Mouse (Mus musculus) CH12.LX (cell line): ENCODE results near the gene Oxsr1. TPM values are rescaled to one million over a fixed set of nuclear protein-coding genes. Genes with fewer than 3 reads are reported as not detected.
A peak's percentile ranks its signal among the peaks of the same experiment; 100 is the strongest.

Experiments used
- DNase-seq: peaks from one replicate; pipeline ENCODE4 v3.0.0-alpha.2; 2013; ENCODE audit errors: extremely low read depth
- H3K27ac ChIP-seq: 2 replicates; pipeline ENCODE4 v1.5.1; 2012; ENCODE audit warnings: low read depth, mild to moderate bottlenecking, control low read depth, moderate library complexity; ENCODE audit not compliant: insufficient read depth
- H3K27me3 ChIP-seq: replicated peaks from 2 replicates; pipeline ENCODE3; 2012; ENCODE audit warnings: inconsistent platforms
- H3K36me3 ChIP-seq, 2 experiments: replicated peaks in 1 of 2; 2 replicates each; pipeline versions ENCODE3 to v1.6.1; 2012; ENCODE audit warnings: inconsistent platforms in 1 of 2, low read length in 1 of 2, mild to moderate bottlenecking in 1 of 2, mixed read lengths in 1 of 2, moderate library complexity in 1 of 2; ENCODE audit not compliant: control insufficient read depth in 1 of 2, insufficient read depth in 1 of 2
- H3K4me1 ChIP-seq, 2 experiments: 2 replicates each; pipeline ENCODE4 v1.6.1; 2012; ENCODE audit warnings: inconsistent platforms in 1 of 2, moderate library complexity in 1 of 2; ENCODE audit not compliant: insufficient read depth in 2 of 2, control insufficient read depth in 1 of 2
- H3K4me2 ChIP-seq: 2 replicates; pipeline ENCODE4 v1.6.1; 2012; ENCODE audit warnings: low read depth, mild to moderate bottlenecking, control low read depth; ENCODE audit not compliant: poor library complexity, insufficient read depth, severe bottlenecking
- H3K4me3 ChIP-seq, 3 experiments: fragments of 150-350 bp in 1 of 3; sonication (generic) in 1 of 3; replicated peaks in 1 of 3; 2 replicates each; pipeline versions ENCODE3 to v1.5.1; 2011 to 2012; ENCODE audit warnings: low read depth in 2 of 3, low read length in 2 of 3, mild to moderate bottlenecking in 2 of 3, moderate library complexity in 2 of 3, control low read depth in 1 of 3, improper control_type of control experiment in 1 of 3, inconsistent platforms in 1 of 3, mixed read lengths in 1 of 3; ENCODE audit not compliant: poor library complexity in 1 of 3
- H3K79me2 ChIP-seq: replicated peaks from 2 replicates; pipeline ENCODE4 v1.6.1; 2012; ENCODE audit warnings: mild to moderate bottlenecking, moderate library complexity; ENCODE audit not compliant: control insufficient read depth, poor library complexity, insufficient read depth, severe bottlenecking; ENCODE audit errors: extremely low read depth
- H3K9ac ChIP-seq: 2 replicates; pipeline ENCODE4 v1.6.1; 2012; ENCODE audit warnings: low read depth, mild to moderate bottlenecking, control low read depth, moderate library complexity; ENCODE audit not compliant: insufficient read depth
- H3K9me3 ChIP-seq: replicated peaks from 2 replicates; pipeline ENCODE3; 2012; ENCODE audit warnings: low read length, inconsistent platforms, mixed read lengths
- BHLHE40 ChIP-seq: IDR thresholded peaks from 2 replicates; pipeline ENCODE4 v1.6.1; 2011; ENCODE audit warnings: mild to moderate bottlenecking, low read depth, low read length, improper control_type of control experiment
- CHD2 ChIP-seq: IDR thresholded peaks from 2 replicates; pipeline ENCODE4 v1.6.1; 2011; ENCODE audit warnings: low read length, improper control_type of control experiment
- CTCF ChIP-seq, 2 experiments: IDR thresholded peaks in 1 of 2; conservative IDR thresholded peaks in 1 of 2; 2 replicates each; pipeline ENCODE4 v1.5.1; 2011 to 2012; ENCODE audit warnings: low read depth in 2 of 2, low read length in 2 of 2, improper control_type of control experiment in 1 of 2, inconsistent platforms in 1 of 2, mild to moderate bottlenecking in 1 of 2, moderate library complexity in 1 of 2
- GABPA ChIP-seq: IDR thresholded peaks from 2 replicates; pipeline ENCODE4 v1.6.1; 2012; ENCODE audit warnings: low read depth, low read length, improper control_type of control experiment, inconsistent platforms; ENCODE audit not compliant: insufficient replicate concordance
- IRF4 ChIP-seq: IDR thresholded peaks from 2 replicates; pipeline ENCODE4 v1.6.1; 2014; ENCODE audit warnings: low read depth, mild to moderate bottlenecking, inconsistent platforms, low read length, improper control_type of control experiment
- JUN ChIP-seq: IDR thresholded peaks from 2 replicates; pipeline ENCODE4 v1.6.1; 2011; ENCODE audit warnings: low read depth, mild to moderate bottlenecking, low read length, improper control_type of control experiment, moderate library complexity; ENCODE audit not compliant: insufficient read depth
- MAX ChIP-seq: IDR thresholded peaks from 2 replicates; pipeline ENCODE4 v1.6.1; 2011; ENCODE audit warnings: low read length, improper control_type of control experiment
- MEF2A ChIP-seq: IDR thresholded peaks from 2 replicates; pipeline ENCODE4 v1.6.1; 2014; ENCODE audit warnings: low read depth, mild to moderate bottlenecking, inconsistent platforms, low read length, improper control_type of control experiment, borderline replicate concordance
- PAX5 ChIP-seq: IDR thresholded peaks from 2 replicates; pipeline ENCODE4 v1.6.1; 2012; ENCODE audit warnings: low read length, inconsistent platforms, mixed read lengths
- POLR2A ChIP-seq: IDR thresholded peaks from 2 replicates; pipeline ENCODE4 v1.6.1; 2011; ENCODE audit warnings: low read depth, mild to moderate bottlenecking, improper control_type of control experiment, low read length
- POLR2AphosphoS2 ChIP-seq: IDR thresholded peaks from 2 replicates; pipeline ENCODE4 v1.6.1; 2011; ENCODE audit warnings: low read depth, low read length, improper control_type of control experiment
- RCOR1 ChIP-seq: conservative IDR thresholded peaks from 2 replicates; pipeline ENCODE4 v1.6.1; 2012; ENCODE audit warnings: low read depth, mild to moderate bottlenecking, inconsistent platforms, low read length, improper control_type of control experiment
- SIN3A ChIP-seq: IDR thresholded peaks from 2 replicates; pipeline ENCODE4 v1.6.1; 2012; ENCODE audit warnings: low read length, improper control_type of control experiment, inconsistent platforms
- TCF12 ChIP-seq: IDR thresholded peaks from 2 replicates; pipeline ENCODE4 v1.6.1; 2014; ENCODE audit warnings: low read depth, mild to moderate bottlenecking, inconsistent platforms, low read length, improper control_type of control experiment
- USF1 ChIP-seq: IDR thresholded peaks from 2 replicates; pipeline ENCODE4 v1.6.1; 2014; ENCODE audit warnings: low read depth, mild to moderate bottlenecking, inconsistent platforms, low read length, improper control_type of control experiment
- USF2 ChIP-seq: conservative IDR thresholded peaks from 2 replicates; pipeline ENCODE4 v1.6.1; 2011; ENCODE audit warnings: low read depth, low read length, improper control_type of control experiment
- ZKSCAN1 ChIP-seq: IDR thresholded peaks from 2 replicates; pipeline ENCODE4 v1.6.1; 2012; ENCODE audit warnings: low read depth, inconsistent platforms, low read length, improper control_type of control experiment, borderline replicate concordance
- ZMIZ1 ChIP-seq: IDR thresholded peaks from 2 replicates; pipeline ENCODE4 v1.6.1; 2012; ENCODE audit warnings: low read depth, mild to moderate bottlenecking, inconsistent platforms, low read length, improper control_type of control experiment
- dilution Hi-C: fragments of 300-500 bp; cut with MboI; formaldehyde crosslinking; loops from 2 replicates; pipeline ENCODE4 v1.14.3; 2020; ENCODE audit warnings: low sequenced_read_pairs; ENCODE audit not compliant: extremely low pct_unique_long_range_greater_than_20kb, extremely low pct_ligation_motif_present
- in situ Hi-C: fragments of 300-500 bp; cut with MboI; formaldehyde crosslinking; loops from 3 replicates; pipeline ENCODE4 v1.14.3; 2019; ENCODE audit warnings: low sequenced_read_pairs, low pct_ligation_motif_present, low pct_unique_long_range_greater_than_20kb, mixed read lengths
- polyA plus RNA-seq: library from polyadenylated mRNA; unstranded; fragments of >175 nt; gene quantifications from 2 replicates; pipeline ENCODE4 v1.2.1, GENCODE M21; 2012; ENCODE audit warnings: low read depth; ENCODE audit not compliant: insufficient read length
- total RNA-seq, 2 experiments: library from RNA; depleted of rRNA; stranded (reverse); fragments of 300-350 nt in 1 of 2; fragments of >200 nt in 1 of 2; gene quantifications; 2 replicates each; pipeline ENCODE4 v1.2.3; 2012 to 2014

Oxsr1 gene
- total and polyA plus RNA-seq, 3 experiments: 22.1 to 36.1 (median 33.3) TPM

DNA sequence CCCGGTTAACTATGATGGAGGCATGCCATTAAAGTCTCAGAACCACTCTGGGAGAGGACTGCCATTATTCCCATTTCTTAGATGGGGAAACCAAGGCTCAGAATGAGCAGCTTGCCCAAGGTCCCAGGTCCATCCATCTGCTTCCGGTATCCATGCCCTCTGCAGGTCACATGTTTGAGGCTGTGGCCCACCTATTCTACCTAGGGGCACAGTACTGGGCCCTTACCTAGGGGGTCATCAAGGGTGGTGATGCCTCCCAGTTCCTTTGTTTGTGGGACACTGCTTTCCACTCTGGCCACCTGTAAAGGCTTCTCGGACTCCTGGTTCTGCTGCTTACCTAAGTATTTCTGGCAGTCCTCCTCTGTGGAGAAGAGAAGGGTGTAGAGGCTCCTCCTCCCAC is 16.1 kb upstream of the Oxsr1 start:
- peak overlapping the region; percentile 80; the same call in 1 of the 2 replicates for H3K4me2 ChIP-seq
- peaks cover 5% of the 10 kb centered on the region; the same call in 1 of the 2 replicates for H3K79me2 ChIP-seq
- H3K27me3 ChIP-seq: no peaks in the 10 kb centered on the region
- peaks cover 18 to 45% of the 10 kb centered on the region in 2 experiments for H3K36me3 ChIP-seq
- TF ChIP-seq BHLHE40 (no peak), RCOR1 (no peak), IRF4 (no peak), JUN (no peak), SIN3A (no peak), CTCF (conservative IDR thresholded peaks at IDR 0.05 in 1 of 2, IDR thresholded peaks at IDR 0.05 in 1 of 2; ENCODE audit: low read depth in 2 of 2, low read length in 2 of 2) (no peak), PAX5 (no peak), MAX (no peak), USF1 (no peak), ZMIZ1 (no peak), POLR2A (no peak)
- H3K4me1 ChIP-seq: peaks cover 6 to 42% of the 10 kb centered on the region in 2 experiments
- H3K9ac ChIP-seq: no peak overlapping the region
- no peaks in the 10 kb centered on the region for H3K9me3 ChIP-seq
- no peak overlapping the region for H3K27ac ChIP-seq
- no peak overlapping the region for H3K4me3 ChIP-seq
- in situ Hi-C loops: no loop called here
- no peak for DNase-seq
- dilution Hi-C loops: no loop called here

DNA sequence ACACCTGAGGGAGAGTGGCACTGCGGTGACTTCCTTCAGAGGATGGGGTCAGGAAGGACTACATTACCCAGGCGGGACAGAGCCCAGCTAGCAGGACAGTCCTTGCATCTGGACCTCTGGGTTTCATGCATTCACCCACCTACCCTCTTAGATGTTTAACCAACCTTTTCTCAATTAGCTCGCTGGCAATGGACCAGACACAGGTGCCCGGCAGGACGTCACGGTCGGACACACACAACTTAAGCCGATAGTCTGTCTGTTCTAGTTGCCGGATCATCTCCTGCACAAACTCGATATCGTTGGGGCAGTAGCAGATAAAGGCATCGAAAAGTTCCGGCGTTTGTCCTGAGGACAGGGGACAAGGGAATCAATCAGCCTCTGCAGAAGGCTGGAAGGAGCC is 15.6 kb upstream of the Oxsr1 start:
- no peak overlapping the region for H3K9ac ChIP-seq
- no peak for DNase-seq
- no peaks in the 10 kb centered on the region for H3K27me3 ChIP-seq
- H3K4me3 ChIP-seq: no peak overlapping the region
- peaks cover 6 to 37% of the 10 kb centered on the region in 2 experiments for H3K4me1 ChIP-seq
- no peak overlapping the region for H3K4me2 ChIP-seq
- peaks cover 18 to 40% of the 10 kb centered on the region in 2 experiments for H3K36me3 ChIP-seq
- TF ChIP-seq USF2 (no peak), CHD2 (no peak), PAX5 (no peak), GABPA (no peak), MEF2A (no peak), TCF12 (no peak), ZKSCAN1 (no peak), POLR2AphosphoS2 (no peak), ZMIZ1 (no peak), SIN3A (no peak)
- no peaks in the 10 kb centered on the region for H3K9me3 ChIP-seq
- no peak overlapping the region for H3K27ac ChIP-seq
- in situ Hi-C loops (no loop called here), dilution Hi-C loops (no loop called here)
- H3K79me2 ChIP-seq: peaks cover 5% of the 10 kb centered on the region; the same call in 1 of the 2 replicates
